Mouse (Mus musculus) cerebellum, adult 8-10 months (tissue): Measurements from ENCODE around the gene Prpf4b.
"Not testable (repeated sequence)": the region's sequence is repeated elsewhere in the genome, so short reads cannot be mapped to it uniquely, and the experiment has no call there.

Experiments
- DNase-seq: peaks from one replicate; pipeline ENCODE4 v3.0.0; 2022

The Prpf4b gene

DNA sequence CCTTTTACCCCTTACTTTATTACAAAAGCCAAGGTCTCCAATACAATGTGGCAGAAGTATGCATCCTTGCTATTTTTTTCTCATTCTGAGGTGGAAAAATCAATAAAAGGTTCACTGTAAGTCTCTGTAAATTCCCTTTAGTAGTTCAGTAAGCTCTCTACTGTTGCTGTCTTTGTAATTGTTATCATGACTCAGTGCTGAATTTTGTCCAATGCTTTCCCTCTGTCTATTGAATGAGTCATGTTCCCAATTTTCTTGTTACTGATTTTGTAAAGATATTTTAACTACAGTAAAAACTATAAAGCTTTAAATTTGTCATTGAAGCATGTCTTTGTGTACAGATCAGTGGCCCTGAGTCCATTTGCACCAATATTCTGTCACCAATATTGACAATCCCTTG, 67.3 kb downstream of the Prpf4b start:
- no peak for DNase-seq

DNA sequence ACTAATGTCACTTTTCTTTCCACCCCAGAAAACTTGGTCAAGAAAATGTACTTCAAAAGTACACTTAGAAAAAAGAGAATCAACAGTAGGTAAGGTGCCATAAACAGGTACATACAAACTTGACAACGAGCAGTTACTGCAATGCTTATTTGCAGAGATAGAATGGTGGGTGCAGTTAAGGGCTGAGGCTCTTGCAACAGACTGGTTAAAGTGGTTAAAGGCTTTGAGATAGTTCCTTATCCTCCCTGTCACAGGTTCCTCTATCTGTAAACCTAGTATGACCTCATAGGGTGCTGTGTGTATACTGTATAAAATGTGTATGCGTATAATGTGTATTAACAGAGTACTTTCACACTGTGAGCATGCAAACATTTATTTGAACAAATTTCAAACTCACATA, 76.3 kb downstream of the Prpf4b start:
- DNase-seq = not testable (repeated sequence)
